Mouse (Mus musculus) hindbrain, postnatal 0 days (tissue): Measurements from ENCODE around the gene Elmsan1. TPM values are rescaled to one million over a fixed set of nuclear protein-coding genes. Genes with fewer than 3 reads are reported as not detected.
"Not testable (repeated sequence)": the region's sequence is repeated elsewhere in the genome, so short reads cannot be mapped to it uniquely, and the experiment has no call there.

Experiments
- ATAC-seq: fragments of 200-750 bp; cut with Nextera tagmentation; 2 replicates; pipeline ENCODE4 v1.8.0; 2017; ENCODE audit warnings: mild to moderate bottlenecking, moderate TSS enrichment, moderate library complexity
- DNase-seq: peaks from one replicate; pipeline ENCODE4 v3.0.0-alpha.2; 2015; ENCODE audit warnings: low spot score
- H3K27ac ChIP-seq: fragments of 300-500 bp; sonication (generic); 2 replicates; pipeline ENCODE4 v1.5.1; 2014; ENCODE audit warnings: mild to moderate bottlenecking
- H3K27me3 ChIP-seq: fragments of 300-500 bp; sonication (generic); 2 replicates; pipeline ENCODE4 v1.6.1; 2014; ENCODE audit warnings: low read length, mixed read lengths; ENCODE audit not compliant: insufficient read depth
- H3K36me3 ChIP-seq: fragments of 300-500 bp; sonication (generic); 2 replicates; pipeline ENCODE4 v1.6.1; 2014; ENCODE audit warnings: low read length, mixed read lengths; ENCODE audit not compliant: insufficient read depth
- H3K4me1 ChIP-seq: fragments of 300-500 bp; sonication (generic); 2 replicates; pipeline ENCODE4 v1.6.1; 2014; ENCODE audit warnings: antibody characterized with exemption, low read length, mixed read lengths; ENCODE audit not compliant: insufficient read depth
- H3K4me2 ChIP-seq: fragments of 300-500 bp; sonication (generic); 2 replicates; pipeline ENCODE4 v1.6.1; 2014; ENCODE audit warnings: low read depth, mild to moderate bottlenecking, low read length, moderate library complexity, mixed read lengths
- H3K4me3 ChIP-seq: fragments of 300-500 bp; sonication (generic); 2 replicates; pipeline ENCODE4 v1.5.1; 2014; ENCODE audit warnings: low read length
- H3K9ac ChIP-seq: fragments of 300-500 bp; sonication (generic); replicated peaks from 2 replicates; pipeline ENCODE4 v1.6.1; 2014; ENCODE audit warnings: mild to moderate bottlenecking, low read length, moderate library complexity, mixed read lengths
- H3K9me3 ChIP-seq: fragments of 300-500 bp; sonication (generic); 2 replicates; pipeline ENCODE4 v1.6.1; 2016; ENCODE audit warnings: low read length, mixed read lengths
- CTCF ChIP-seq: IDR thresholded peaks from 2 replicates; pipeline ENCODE4 v1.5.1; 2016; ENCODE audit warnings: antibody characterized with exemption, control low read depth, low read depth
- WGBS: fragments of 180-500 bp; shearing (Covaris S2); extraction: QIAGEN DNeasy Blood & Tissue Kit; methylation state at CpG from one replicate; pipeline ENCODE4 v1.1.7; 2014; 5-methylcytosine and 5-hydroxymethylcytosine counted together
- polyA plus RNA-seq: library from polyadenylated mRNA; unstranded; fragments of >200 nt; fragmentation: Nextera tagmentation; extraction: Ambion mirVana; gene quantifications from 2 replicates; pipeline ENCODE4 v1.2.1, GENCODE M21; 2015
- total RNA-seq: library from RNA; depleted of rRNA; stranded (reverse); fragments of >200 nt; gene quantifications from 2 replicates; pipeline ENCODE4 v1.2.3, GENCODE M21; 2014

Gene Elmsan1
- total and polyA plus RNA-seq, 2 experiments from 2014 or later: 3.0 to 9.3 TPM

DNA sequence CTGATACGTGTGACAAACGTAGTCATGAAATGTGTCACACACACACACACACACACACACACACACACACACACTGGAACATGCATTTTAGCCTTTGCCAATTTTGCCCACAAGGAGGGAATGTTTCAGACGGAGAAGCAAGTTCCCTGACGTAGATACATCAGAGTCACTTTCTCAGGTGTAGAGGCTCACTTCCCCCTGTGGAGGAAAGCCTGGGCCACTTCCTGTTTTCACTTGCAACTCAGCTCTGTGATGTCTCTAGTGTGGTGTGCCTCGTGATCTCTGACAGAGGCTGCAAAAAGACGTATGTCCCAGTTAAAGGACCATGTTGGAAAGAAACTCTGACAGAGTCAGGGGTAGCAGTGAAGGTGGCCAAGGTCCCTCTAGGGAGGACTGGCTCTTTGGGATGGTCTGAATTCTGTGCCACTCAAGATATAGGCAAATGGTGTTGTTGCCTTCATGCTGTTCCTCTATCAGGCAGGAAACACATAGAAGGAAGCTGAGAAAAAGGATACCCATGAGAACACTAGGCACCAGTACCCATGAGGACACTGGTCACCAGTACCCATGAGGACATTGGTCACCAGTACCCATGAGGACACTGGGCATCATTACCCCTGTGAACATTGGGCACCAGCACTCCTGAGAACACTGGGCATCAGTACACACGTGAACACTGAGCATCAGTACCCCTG lies 24.5 kb upstream of the Elmsan1 start:
- Histone ChIP-seq H3K9ac (no peak overlapping the region), H3K27me3 (no peaks in the 10 kb centered on the region), H3K36me3 (no peaks in the 10 kb centered on the region), H3K4me1 (no peaks in the 10 kb centered on the region), H3K4me3 (no peak overlapping the region), H3K9me3 (no peaks in the 10 kb centered on the region), H3K4me2 (no peak overlapping the region), H3K27ac (no peak overlapping the region)
- no peak for TF ChIP-seq CTCF
- WGBS: 86% methylated on average over 7 of the region's 7 CpGs
- DNase-seq (no peak), ATAC-seq (no peak)

DNA sequence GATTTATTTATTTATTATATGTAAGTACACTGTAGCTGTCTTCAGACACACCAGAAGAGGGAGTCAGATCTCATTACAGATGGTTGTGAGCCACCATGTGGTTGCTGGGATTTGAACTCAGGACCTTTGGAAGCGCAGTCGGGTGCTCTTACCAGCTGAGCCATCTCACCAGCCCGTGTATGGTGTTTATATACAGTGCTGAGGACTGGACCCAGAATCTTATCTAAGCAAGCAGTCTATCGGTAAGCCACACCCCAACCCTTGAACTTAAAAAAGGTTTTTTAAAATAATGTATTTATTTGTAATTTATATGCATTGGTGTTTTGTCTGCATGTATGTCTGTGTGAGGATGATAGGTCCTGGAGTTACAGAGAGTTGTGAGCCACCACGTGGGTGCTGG lies 18.4 kb upstream of the Elmsan1 start:
- not testable (repeated sequence) for H3K9me3 ChIP-seq, H3K4me3 ChIP-seq, H3K36me3 ChIP-seq, H3K27ac ChIP-seq, H3K4me1 ChIP-seq, H3K9ac ChIP-seq, H3K27me3 ChIP-seq, H3K4me2 ChIP-seq, DNase-seq, ATAC-seq
- WGBS: 95% methylated on average over 5 of the region's 5 CpGs

DNA sequence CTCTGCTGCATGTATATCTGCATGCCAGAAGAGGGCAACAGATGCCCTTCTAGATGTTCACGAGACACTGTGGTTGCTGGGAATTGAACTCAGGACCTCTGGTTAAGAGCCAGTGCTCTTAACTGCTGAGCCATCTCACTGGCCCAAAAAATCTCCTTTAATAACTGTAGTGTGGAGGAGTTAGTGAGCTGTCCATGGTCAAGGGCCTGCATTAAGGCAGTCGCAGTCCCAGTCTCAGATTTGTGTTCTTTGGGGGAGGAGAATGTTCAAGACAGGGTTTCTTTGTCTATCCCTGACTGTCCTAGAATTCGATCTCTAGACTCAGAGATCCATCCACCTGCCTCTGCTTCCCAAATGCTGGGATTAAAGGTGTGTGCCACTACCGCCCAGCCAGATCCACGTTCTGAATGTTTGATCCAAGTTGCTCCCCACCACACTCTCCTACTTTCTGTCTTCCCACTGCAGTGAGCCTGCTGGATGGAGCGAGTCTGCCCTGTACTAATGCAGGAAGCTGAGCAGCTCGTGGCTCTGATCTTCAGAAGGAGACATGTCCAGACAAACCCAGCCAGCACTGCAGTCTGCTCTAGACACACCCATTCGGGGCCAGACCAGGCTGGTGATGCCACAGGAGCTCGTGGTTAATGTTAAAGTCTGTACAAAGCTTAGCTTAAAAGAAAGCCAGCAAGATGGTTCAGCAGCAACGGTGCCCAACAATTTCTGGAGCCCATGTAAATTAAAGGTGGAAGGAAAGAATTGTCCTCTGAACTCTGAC lies 17.5 kb upstream of the Elmsan1 start:
- no peak for ATAC-seq
- H3K4me2 ChIP-seq: no peak overlapping the region
- WGBS: 84% methylated on average over 10 of the region's 10 CpGs
- no peak for TF ChIP-seq CTCF
- no peak overlapping the region for H3K9ac ChIP-seq
- DNase-seq: no peak
- H3K27me3 ChIP-seq: no peaks in the 10 kb centered on the region
- H3K27ac ChIP-seq: no peak overlapping the region
- H3K9me3 ChIP-seq: no peaks in the 10 kb centered on the region
- no peaks in the 10 kb centered on the region for H3K36me3 ChIP-seq
- no peaks in the 10 kb centered on the region for H3K4me1 ChIP-seq
- no peak overlapping the region for H3K4me3 ChIP-seq

DNA sequence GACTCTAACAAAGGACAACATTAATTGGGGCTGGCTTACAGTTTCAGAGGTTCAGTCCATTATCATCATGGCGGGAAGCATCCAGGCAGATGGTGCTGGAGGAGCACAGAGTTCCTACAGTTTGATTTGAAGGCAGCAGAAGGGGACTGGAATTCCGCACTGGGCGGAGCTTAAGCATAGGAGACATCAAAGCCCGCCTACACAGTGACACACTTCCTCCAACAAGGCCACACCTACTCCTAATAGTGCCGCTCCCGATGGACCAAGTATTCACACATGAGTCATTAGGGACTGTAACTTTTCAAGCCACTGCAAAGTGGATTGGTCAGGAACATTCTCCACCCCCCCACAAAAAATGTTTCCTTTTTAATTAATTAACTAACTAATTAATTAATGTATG lies 16.9 kb upstream of the Elmsan1 start:
- H3K27me3 ChIP-seq: no peaks in the 10 kb centered on the region
- DNase-seq: no peak
- no peak for TF ChIP-seq CTCF
- ATAC-seq: no peak
- H3K27ac ChIP-seq: no peak overlapping the region
- H3K4me3 ChIP-seq: no peak overlapping the region
- H3K9me3 ChIP-seq: no peaks in the 10 kb centered on the region
- 94% methylated on average over 6 of the region's 6 CpGs for WGBS
- no peak overlapping the region for H3K4me2 ChIP-seq
- H3K36me3 ChIP-seq: no peaks in the 10 kb centered on the region
- no peak overlapping the region for H3K9ac ChIP-seq
- no peaks in the 10 kb centered on the region for H3K4me1 ChIP-seq

DNA sequence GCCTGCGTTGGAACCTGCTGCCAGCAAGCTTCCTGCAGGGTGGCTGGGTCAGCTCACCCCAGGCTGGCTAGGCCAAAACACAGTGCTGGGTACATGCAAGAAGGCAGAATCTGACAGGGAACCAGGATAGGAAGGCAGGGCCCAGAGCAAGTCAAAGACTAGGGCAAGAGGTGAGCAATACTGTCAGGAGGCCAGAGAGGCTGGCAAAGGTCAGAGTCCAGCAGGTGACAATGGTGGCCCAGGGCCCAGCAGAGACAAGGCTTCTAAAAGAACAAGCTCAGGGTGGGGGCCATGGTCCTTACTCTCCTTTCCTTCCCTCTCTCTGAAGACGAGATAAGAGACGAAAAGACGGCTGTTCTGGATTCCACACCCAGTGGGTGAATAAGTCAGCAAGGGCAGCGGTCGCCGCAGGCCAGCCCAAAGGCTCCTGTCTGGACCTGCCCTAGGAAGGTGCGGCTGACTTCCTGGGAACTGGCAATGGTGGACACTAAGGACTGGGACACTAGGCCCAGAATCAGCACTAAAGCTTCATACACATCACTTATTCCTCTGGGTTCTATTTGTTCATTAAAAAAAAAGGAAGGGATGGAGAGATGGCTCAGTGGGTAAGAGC lies 14.9 kb upstream of the Elmsan1 start:
- DNase-seq: no peak
- Histone ChIP-seq H3K4me2 (no peak overlapping the region), H3K9ac (no peak overlapping the region), H3K36me3 (no peaks in the 10 kb centered on the region), H3K4me1 (no peaks in the 10 kb centered on the region), H3K27ac (no peak overlapping the region), H3K9me3 (no peaks in the 10 kb centered on the region), H3K27me3 (no peaks in the 10 kb centered on the region), H3K4me3 (no peak overlapping the region)
- no peak for ATAC-seq
- WGBS: 92% methylated on average over 8 of the region's 8 CpGs
- no peak for TF ChIP-seq CTCF

DNA sequence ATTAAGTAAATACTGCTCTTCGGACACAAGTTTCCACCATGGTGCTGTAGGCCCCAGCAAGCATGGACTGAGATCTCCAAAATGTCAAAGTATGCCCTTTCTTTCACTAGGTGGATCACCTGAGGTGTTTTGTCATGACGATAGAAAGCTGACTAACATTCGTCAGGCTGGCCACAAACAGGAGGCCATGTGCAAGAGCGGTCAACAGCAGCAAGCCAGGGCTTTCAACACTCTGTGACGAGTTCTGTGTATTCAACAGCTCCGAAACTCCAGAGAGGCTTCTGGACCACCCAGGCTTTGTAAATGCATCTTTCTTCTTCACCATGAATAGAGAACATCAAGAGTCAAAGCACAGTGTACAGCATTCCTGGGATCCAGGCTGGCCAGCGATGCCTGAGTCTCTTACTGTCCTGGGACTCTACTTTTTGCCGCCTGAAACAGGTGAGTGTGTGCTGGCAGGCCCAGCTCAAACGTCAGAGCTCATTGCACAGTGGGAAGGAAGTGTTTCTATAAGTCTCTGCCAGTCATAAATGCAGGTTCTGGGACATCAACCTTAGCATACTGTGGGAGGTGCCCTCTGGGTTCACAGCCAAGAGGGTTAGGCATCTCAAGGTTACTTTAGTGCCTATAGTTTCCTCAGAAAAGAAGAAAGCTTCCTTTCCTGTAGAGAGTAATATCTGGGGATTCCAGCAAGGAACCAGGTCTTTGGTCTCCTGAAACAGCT lies 7.6 kb upstream of the Elmsan1 start:
- no peak overlapping the region for H3K4me3 ChIP-seq
- TF ChIP-seq CTCF: no peak
- no peaks in the 10 kb centered on the region for H3K9me3 ChIP-seq
- no peak overlapping the region for H3K4me2 ChIP-seq
- ATAC-seq: no peak
- DNase-seq: no peak
- H3K9ac ChIP-seq: no peak overlapping the region
- H3K27ac ChIP-seq: no peak overlapping the region
- peaks cover 6% of the 10 kb centered on the region for H3K4me1 ChIP-seq
- WGBS: 82% methylated on average over 9 of the region's 9 CpGs
- no peaks in the 10 kb centered on the region for H3K27me3 ChIP-seq
- no peaks in the 10 kb centered on the region for H3K36me3 ChIP-seq
